Mouse (Mus musculus): ENCODE measurements around the gene Madcam1.

Gene Madcam1

GRCm38 (mm10) chr10:79664131-79664665, at the start of gene Madcam1:
TSS of gene Madcam1 (plus strand) at chr10:79664559.
- DNase-seq, result peak; percentile 77

GRCm38 (mm10) chr10:79615860-79616259, 48.5 kb upstream of the Madcam1 start:
- no peak for DNase-seq

GRCm38 (mm10) chr10:79616376-79616775, 48.0 kb upstream of the Madcam1 start:
- DNase-seq, result no peak

- DNase-seq, result no peak
Observed at GRCm38 (mm10) chr10:79623950-79624349, 40.4 kb upstream of the Madcam1 start.

GRCm38 (mm10) chr10:79625398-79625797, 39.0 kb upstream of the Madcam1 start:
- no peak for DNase-seq

- no peak for DNase-seq
Observed at GRCm38 (mm10) chr10:79626156-79626555, 38.2 kb upstream of the Madcam1 start.

- DNase-seq, result no peak
Observed at GRCm38 (mm10) chr10:79628377-79628776, 36.0 kb upstream of the Madcam1 start.

- DNase-seq, result no peak
Observed at GRCm38 (mm10) chr10:79631432-79631831, 32.9 kb upstream of the Madcam1 start.

GRCm38 (mm10) chr10:79633006-79633777, 31.2 kb upstream of the Madcam1 start:
- no peak for DNase-seq

- DNase-seq, result no peak
Observed at GRCm38 (mm10) chr10:79636287-79636686, 28.1 kb upstream of the Madcam1 start.

- DNase-seq, result no peak
Observed at GRCm38 (mm10) chr10:79637128-79638110, 26.9 kb upstream of the Madcam1 start, which contains the start of gene Shc2. TSS of gene Shc2 (minus strand) at chr10:79637918.

- no peak for DNase-seq
Observed at GRCm38 (mm10) chr10:79638486-79639204, 25.7 kb upstream of the Madcam1 start.

GRCm38 (mm10) chr10:79645711-79646110, 18.6 kb upstream of the Madcam1 start, which contains the start of gene Odf3l2:
TSS of gene Odf3l2 (minus strand) at chr10:79645738.
- DNase-seq, result no peak

- DNase-seq, result peak; percentile 52
Observed at GRCm38 (mm10) chr10:79649070-79649751, 15.1 kb upstream of the Madcam1 start.

GRCm38 (mm10) chr10:79652789-79653188, 11.6 kb upstream of the Madcam1 start:
- no peak for DNase-seq

- no peak for DNase-seq
Observed at GRCm38 (mm10) chr10:79654946-79655395, 9.4 kb upstream of the Madcam1 start.

- peak; percentile 45 for DNase-seq
Observed at GRCm38 (mm10) chr10:79658829-79659228, 5.5 kb upstream of the Madcam1 start.

GRCm38 (mm10) chr10:79660298-79660697, 4.1 kb upstream of the Madcam1 start:
- no peak for DNase-seq

GRCm38 (mm10) chr10:79661861-79662260, 2.5 kb upstream of the Madcam1 start:
- no peak for DNase-seq

- no peak for DNase-seq
Observed at GRCm38 (mm10) chr10:79665051-79665450, 692 bp downstream of the Madcam1 start.

- no peak for DNase-seq
Observed at GRCm38 (mm10) chr10:79666493-79666892, 2.1 kb downstream of the Madcam1 start.

- no peak for DNase-seq
Observed at GRCm38 (mm10) chr10:79668076-79668475, 3.7 kb downstream of the Madcam1 start.
